Mouse (Mus musculus) stomach, adult 2 months (tissue): Measurements from ENCODE around the gene Rnf150. TPM values are rescaled to one million over a fixed set of nuclear protein-coding genes. Genes with fewer than 3 reads are reported as not detected.

Experiments
- polyA plus RNA-seq: library from polyadenylated mRNA; depleted of rRNA; stranded (reverse); fragments of >200 nt; gene quantifications from 2 replicates; pipeline ENCODE4 v1.2.3, GENCODE M21; 2012; rRNA removed

Rnf150 gene
- 0.35 and 0.40 TPM in 2 replicates for polyA plus RNA-seq

DNA sequence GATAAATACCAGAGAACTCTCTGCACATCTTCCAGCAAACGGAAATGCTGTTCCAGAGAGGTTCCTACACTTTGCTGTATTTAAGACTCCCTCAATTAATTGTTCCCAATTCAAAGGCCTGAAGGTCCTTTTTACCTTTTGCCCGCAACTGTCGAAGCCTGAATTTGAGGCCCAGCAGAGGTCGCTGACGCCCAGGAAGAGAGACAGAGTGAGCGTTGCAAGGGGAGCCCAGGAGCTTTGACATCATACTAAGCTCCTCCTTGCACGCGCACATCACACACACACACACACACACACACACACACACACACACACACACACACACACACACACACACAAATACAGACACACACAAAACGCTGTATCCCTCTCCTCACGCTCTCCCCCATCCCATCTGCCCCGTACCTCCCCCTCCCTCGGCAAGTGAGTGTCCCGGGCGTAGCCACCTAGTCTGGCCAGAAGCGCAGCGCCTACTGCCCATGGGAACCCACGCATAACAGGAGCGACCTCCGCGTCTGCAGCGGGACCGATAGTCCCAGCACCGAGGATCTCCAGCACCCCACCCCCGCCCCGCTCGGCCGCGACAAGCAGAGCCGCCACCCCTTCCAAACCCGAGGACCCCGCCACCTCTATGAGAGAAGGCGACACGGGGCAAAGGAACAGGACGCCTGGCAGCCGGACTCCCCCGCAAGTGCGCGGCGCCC lies at the start of gene Rnf150:
Gene Rnf150 (plus strand): TSS at position 316 of the 704 bp plus-strand sequence.

Other genes starting within 250 kb of the Rnf150 start
- gene Zfp330, start 89.2 kb upstream of the Rnf150 start, polyA plus RNA-seq, result 1.4 and 1.7 TPM in 2 replicates